ENCODE assay signal across 12 mouse cellular contexts in the genomic region with DNA sequence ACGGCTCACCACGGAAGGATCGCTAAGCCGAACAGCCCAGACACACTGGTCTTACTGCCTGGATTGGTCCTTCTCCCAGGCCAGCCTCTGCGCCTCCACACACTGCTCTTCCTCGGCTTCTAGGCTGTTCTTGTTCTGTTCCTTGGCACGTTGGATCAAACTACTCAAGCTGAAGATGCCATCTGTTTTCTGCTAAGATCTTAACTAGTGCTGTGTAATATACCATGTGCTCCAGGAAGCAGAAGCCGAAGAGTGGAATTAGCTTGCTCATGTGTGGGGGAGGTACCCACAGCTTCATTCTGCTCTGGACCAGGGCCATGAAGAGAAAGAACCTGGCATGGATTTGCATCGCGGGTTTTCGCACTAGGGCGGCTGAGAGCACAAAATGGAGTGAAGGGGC. TPM values are rescaled to one million over a fixed set of nuclear protein-coding genes. Genes with fewer than 3 reads are reported as not detected.
DNase-seq lines count a peak whose midpoint lies in the region; ATAC-seq and TF ChIP-seq lines count a peak whose summit lies in the region.
"Had no signal": no experiment of that assay in that cellular context is flagged by ENCODE, and none has a peak within 500 bp of the region (broad histone marks: within the 10 kb centered on the region; RNA-seq: fewer than 3 reads in every experiment).

No protein-coding gene starts in this region.

- no peak overlapping the region for H3K4me3 ChIP-seq in midbrain, embryonic 11.5 days (ENCODE audit: low read depth, low read length)
- H3K4me3 ChIP-seq in midbrain, embryonic 15.5 days = no peak overlapping the region
- no peak overlapping the region for H3K4me3 ChIP-seq in kidney, embryonic 14.5 days (ENCODE audit: low read length)
- H3K4me3 ChIP-seq in gastrocnemius, adult 2 months = no peak overlapping the region
- H3K4me3 ChIP-seq: erythroblast, embryonic 14.5 days; lung, embryonic 15.5 days had no signal

- H3K9me3 ChIP-seq in midbrain, embryonic 11.5 days (ENCODE audit: control insufficient read depth, low read length) = no peaks in the 10 kb centered on the region
- no peaks in the 10 kb centered on the region for H3K9me3 ChIP-seq in midbrain, embryonic 15.5 days
- H3K9me3 ChIP-seq in kidney, embryonic 14.5 days (ENCODE audit: control insufficient read depth, low read length) = no peaks in the 10 kb centered on the region
- H3K9me3 ChIP-seq: lung, embryonic 15.5 days had no signal

- peak; percentile 69 for DNase-seq in midbrain, embryonic 11.5 days (ENCODE audit: low spot score, missing footprints)
- peak; percentile 38 to 45 for DNase-seq in cerebellum, postnatal 25 days
- DNase-seq in left cerebral cortex, adult 9 months (ENCODE audit: low spot score in 2 of 2) = peak; percentile 71 to 85
- DNase-seq in telencephalon, adult 2 months (ENCODE audit: low read depth, low spot score) = peak; percentile 88
- no peak for DNase-seq in gastrocnemius, adult 2 months
- DNase-seq in thymus, adult 18-20 months = no peak
- DNase-seq: midbrain, embryonic 14.5 days; thymus, postnatal 4 days had no signal

- H3K27ac ChIP-seq in midbrain, embryonic 11.5 days (ENCODE audit: low read depth, low read length) = no peak overlapping the region
- no peak overlapping the region for H3K27ac ChIP-seq in midbrain, embryonic 15.5 days
- no peak overlapping the region for H3K27ac ChIP-seq in kidney, embryonic 14.5 days (ENCODE audit: low read depth, low read length)
- H3K27ac ChIP-seq in gastrocnemius, adult 2 months = no peak overlapping the region
- H3K27ac ChIP-seq: lung, embryonic 15.5 days had no signal

- no peak for TF ChIP-seq CTCF in gastrocnemius, adult 2 months (IDR thresholded peaks at IDR 0.05)

- no peaks in the 10 kb centered on the region for H3K27me3 ChIP-seq in midbrain, embryonic 11.5 days (ENCODE audit: control insufficient read depth, insufficient read depth, low read length)
- H3K27me3 ChIP-seq in midbrain, embryonic 15.5 days (replicated peaks) = no peaks in the 10 kb centered on the region
- no peaks in the 10 kb centered on the region for H3K27me3 ChIP-seq in kidney, embryonic 14.5 days (ENCODE audit: control insufficient read depth, insufficient read depth, low read length)
- H3K27me3 ChIP-seq: lung, embryonic 15.5 days had no signal

- H3K4me2 ChIP-seq in midbrain, embryonic 11.5 days = no peak overlapping the region
- no peak overlapping the region for H3K4me2 ChIP-seq in midbrain, embryonic 15.5 days
- no peak overlapping the region for H3K4me2 ChIP-seq in kidney, embryonic 14.5 days (replicated peaks; ENCODE audit: low read depth, low read length)
- H3K4me2 ChIP-seq: lung, embryonic 15.5 days had no signal

- no peak for ATAC-seq in midbrain, embryonic 11.5 days (ENCODE audit: low FRiP score)
- no peak for ATAC-seq in midbrain, embryonic 15.5 days (replicated peaks)
- no peak for ATAC-seq in kidney, embryonic 14.5 days (ENCODE audit: low FRiP score, low TSS enrichment)

- no peaks in the 10 kb centered on the region for H3K36me3 ChIP-seq in midbrain, embryonic 11.5 days (ENCODE audit: control insufficient read depth, insufficient read depth, low read length)
- H3K36me3 ChIP-seq in midbrain, embryonic 15.5 days (replicated peaks) = no peaks in the 10 kb centered on the region
- H3K36me3 ChIP-seq in kidney, embryonic 14.5 days (ENCODE audit: control insufficient read depth, insufficient read depth, low read length) = no peaks in the 10 kb centered on the region
- H3K36me3 ChIP-seq: lung, embryonic 15.5 days had no signal

- no peaks in the 10 kb centered on the region for H3K4me1 ChIP-seq in midbrain, embryonic 11.5 days (ENCODE audit: control insufficient read depth, insufficient read depth, low read length)
- no peaks in the 10 kb centered on the region for H3K4me1 ChIP-seq in midbrain, embryonic 15.5 days
- no peaks in the 10 kb centered on the region for H3K4me1 ChIP-seq in kidney, embryonic 14.5 days (ENCODE audit: control insufficient read depth, insufficient read depth, low read length)

- intact Hi-C loops in gastrocnemius, adult 2 months (cut with DNase I) = no loop called here

- 89% methylated on average over 12 of the region's 12 CpGs for WGBS in midbrain, embryonic 11.5 days
- 92% methylated on average over 12 of the region's 12 CpGs for WGBS in midbrain, embryonic 15.5 days
- 91% methylated on average over 12 of the region's 12 CpGs for whole genome bisulfite sequencing in kidney, embryonic 14.5 days

- no peak overlapping the region for H3K9ac ChIP-seq in midbrain, embryonic 11.5 days (ENCODE audit: low read length)
- no peak overlapping the region for H3K9ac ChIP-seq in midbrain, embryonic 15.5 days
- no peak overlapping the region for H3K9ac ChIP-seq in kidney, embryonic 14.5 days (ENCODE audit: low read depth, low read length)
- H3K9ac ChIP-seq: lung, embryonic 15.5 days had no signal

RNA-seq across cellular contexts. Expression of a gene that starts 11.2 kb away (rescaled TPM):
- 137 and 138 TPM in 2 replicates for polyA plus RNA-seq in midbrain, embryonic 11.5 days (2014; fragmentation: Nextera tagmentation; extraction: Ambion mirVana)
- polyA plus RNA-seq in midbrain, embryonic 15.5 days (2015; fragmentation: Nextera tagmentation; extraction: Ambion mirVana) = 176 and 180 TPM in 2 replicates
- polyA plus RNA-seq in kidney, embryonic 14.5 days (2014; fragmentation: Nextera tagmentation; extraction: Ambion mirVana) = 83.8 and 154 TPM in 2 replicates
- 10 to 100 TPM; 68.3 to 69.8 TPM for total RNA-seq in gastrocnemius, adult 2 months (2021)

Comparison
In these comparisons a context has a peak if more than half of its experiments do, and no peak if none do; other contexts are left out.
1. DNase-seq: peak in midbrain, embryonic 11.5 days (single experiment), cerebellum, postnatal 25 days (2 of 2), left cerebral cortex, adult 9 months (2 of 2) and telencephalon, adult 2 months (single experiment); none in gastrocnemius, adult 2 months (single experiment) and thymus, adult 18-20 months (0 of 2).